Mouse (Mus musculus) urinary bladder, postnatal 25 days (tissue): Measurements from ENCODE around the gene Dcn.

Experiments
- DNase-seq: peaks from one replicate; pipeline ENCODE4 v3.0.0; 2022; ENCODE audit warnings: low spot score

Dcn gene

GRCm38 (mm10) chr10:97547740-97548139 is 68.3 kb downstream of the Dcn start:
- DNase-seq: no peak

GRCm38 (mm10) chr10:97564957-97565856 is 85.8 kb downstream of the Dcn start, which contains the start of gene Lum:
Gene Lum, plus strand, starts transcription at chr10:97565128.
- DNase-seq: no peak

- DNase-seq: no peak
Observed at GRCm38 (mm10) chr10:97567489-97568135, 88.2 kb downstream of the Dcn start.
